Mouse (Mus musculus) thymus, adult 2 months (tissue): ENCODE measurements around the gene Pitx1. TPM values are rescaled to one million over a fixed set of nuclear protein-coding genes. Genes with fewer than 3 reads are reported as not detected.

Source experiments
- DNase-seq: peaks from one replicate; pipeline ENCODE4 v3.0.0; 2021
- H3K27ac ChIP-seq: fragments of 200-500 bp; 2 replicates; pipeline ENCODE4 v1.5.1; 2012; ENCODE audit warnings: low read length, control low read depth; ENCODE audit not compliant: control insufficient read depth, insufficient read depth
- H3K27me3 ChIP-seq: fragments of 200-500 bp; 2 replicates; pipeline ENCODE4 v1.6.1; 2012; ENCODE audit warnings: mild to moderate bottlenecking, low read length, moderate library complexity, mixed read lengths; ENCODE audit not compliant: control insufficient read depth, insufficient read depth
- H3K36me3 ChIP-seq: fragments of 200-500 bp; 2 replicates; pipeline ENCODE4 v1.6.1; 2012; ENCODE audit warnings: mild to moderate bottlenecking, low read length, moderate library complexity; ENCODE audit not compliant: control insufficient read depth, insufficient read depth
- H3K4me1 ChIP-seq: fragments of 200-500 bp; replicated peaks from 2 replicates; pipeline ENCODE4 v1.6.1; 2012; ENCODE audit warnings: low read length; ENCODE audit not compliant: control insufficient read depth, insufficient read depth
- H3K4me3 ChIP-seq: fragments of 200-500 bp; 2 replicates; pipeline ENCODE4 v1.5.1; 2012; ENCODE audit warnings: mild to moderate bottlenecking, low read length, control low read depth, moderate library complexity; ENCODE audit not compliant: control insufficient read depth, insufficient read depth
- CTCF ChIP-seq: fragments of 200-500 bp; IDR thresholded peaks from 2 replicates; pipeline ENCODE4 v1.5.1; 2012; ENCODE audit warnings: mild to moderate bottlenecking, control low read depth, low read length, moderate library complexity, borderline replicate concordance; ENCODE audit not compliant: control insufficient read depth, poor library complexity, insufficient read depth; ENCODE audit errors: extremely low read depth
- POLR2A ChIP-seq: fragments of 200-500 bp; IDR thresholded peaks from 2 replicates; pipeline ENCODE4 v1.6.1; 2012; ENCODE audit warnings: mild to moderate bottlenecking, low read length, control low read depth, moderate library complexity; ENCODE audit not compliant: control insufficient read depth, poor library complexity, insufficient read depth; ENCODE audit errors: extremely low read depth
- WGBS: fragments of 180-500 bp; shearing (Covaris S2); methylation state at CpG from one replicate; pipeline ENCODE4 v1.1.7; 2018; 5-methylcytosine and 5-hydroxymethylcytosine counted together
- polyA plus RNA-seq: library from polyadenylated mRNA; depleted of rRNA; stranded (reverse); fragments of >200 nt; gene quantifications from 2 replicates; pipeline ENCODE4 v1.2.3, GENCODE M21; 2012

The Pitx1 gene
- polyA plus RNA-seq, 1 experiment, result 0.07 TPM

DNA sequence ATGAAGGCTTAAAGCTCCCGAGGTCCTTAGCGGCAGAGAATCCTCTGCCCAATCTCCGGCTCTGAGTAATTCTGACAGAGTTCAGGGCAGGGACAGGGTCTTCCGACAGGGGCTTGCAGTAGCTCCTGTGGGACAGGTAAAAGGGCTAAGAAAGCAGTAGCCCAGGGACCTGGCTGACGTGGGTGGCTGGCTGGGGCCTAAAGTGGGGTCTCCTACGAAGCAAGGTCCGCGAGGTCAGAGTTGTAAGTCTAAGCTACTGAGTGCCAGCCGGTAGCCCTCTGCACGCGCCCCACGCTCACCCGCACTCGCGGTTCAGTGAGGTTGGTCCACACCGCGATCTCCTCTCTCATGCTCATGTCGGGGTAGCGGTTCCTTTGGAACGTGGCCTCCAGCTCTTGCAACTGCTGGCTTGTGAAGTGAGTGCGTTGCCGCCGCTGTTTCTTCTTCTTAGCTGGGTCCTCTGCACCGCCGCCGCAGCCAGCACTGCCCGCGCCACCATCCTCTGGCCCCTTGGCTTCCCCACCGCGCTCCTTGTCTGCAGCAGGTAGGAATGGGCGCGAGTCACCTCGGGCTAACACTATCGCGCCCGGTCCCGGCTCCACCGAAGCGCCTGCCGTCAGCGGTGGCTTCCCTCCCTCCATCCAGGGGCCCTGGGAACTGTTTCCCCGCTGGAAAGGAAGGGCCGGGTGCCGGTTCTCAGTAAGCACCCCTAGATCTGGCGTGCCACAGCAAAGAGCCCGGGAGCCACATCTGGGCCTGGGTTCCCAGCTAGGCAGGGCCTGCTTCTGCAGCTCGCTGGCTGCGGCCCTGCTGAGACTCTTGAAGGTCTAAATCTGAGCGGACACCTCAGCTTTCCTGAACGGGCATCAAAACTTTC lies 7.6 kb downstream of the Pitx1 start:
- 2% methylated on average over 48 of the region's 50 CpGs for WGBS
- Histone ChIP-seq H3K27me3 (peaks cover 37% of the 10 kb centered on the region), H3K27ac (no peak overlapping the region), H3K4me3 (no peak overlapping the region), H3K36me3 (no peaks in the 10 kb centered on the region), H3K4me1 (no peaks in the 10 kb centered on the region)
- TF ChIP-seq CTCF, result no peak
- TF ChIP-seq POLR2A, result no peak
- no peak for DNase-seq

DNA sequence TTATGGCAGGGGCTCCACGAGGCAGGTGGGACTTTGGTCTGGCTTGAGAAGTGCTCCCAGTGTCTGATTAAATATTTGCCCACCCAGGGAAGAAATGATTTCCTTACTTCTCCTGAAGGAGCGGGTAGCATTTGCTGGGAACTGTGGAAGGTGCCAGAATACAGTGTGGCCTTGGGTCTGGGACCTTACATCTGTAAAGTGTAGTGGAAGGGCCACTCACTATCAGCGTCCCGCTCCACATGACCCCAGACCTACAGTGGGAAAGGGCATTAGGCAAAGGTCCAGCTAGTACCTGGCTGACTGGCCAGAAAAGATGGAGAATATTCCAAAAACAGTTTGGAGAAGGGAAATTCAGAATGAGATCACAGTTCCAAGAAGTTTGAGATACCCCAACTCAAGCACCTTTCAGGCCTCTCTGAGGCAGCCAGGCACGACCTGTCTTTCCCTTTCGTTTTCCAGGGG lies 8.3 kb downstream of the Pitx1 start:
- no peaks in the 10 kb centered on the region for H3K36me3 ChIP-seq
- H3K27me3 ChIP-seq, result peaks cover 32% of the 10 kb centered on the region
- H3K4me1 ChIP-seq, result no peaks in the 10 kb centered on the region
- DNase-seq, result no peak
- WGBS, result 13% methylated on average over 6 of the region's 6 CpGs
- no peak overlapping the region for H3K4me3 ChIP-seq
- TF ChIP-seq POLR2A (no peak), CTCF (no peak)
- H3K27ac ChIP-seq, result no peak overlapping the region

DNA sequence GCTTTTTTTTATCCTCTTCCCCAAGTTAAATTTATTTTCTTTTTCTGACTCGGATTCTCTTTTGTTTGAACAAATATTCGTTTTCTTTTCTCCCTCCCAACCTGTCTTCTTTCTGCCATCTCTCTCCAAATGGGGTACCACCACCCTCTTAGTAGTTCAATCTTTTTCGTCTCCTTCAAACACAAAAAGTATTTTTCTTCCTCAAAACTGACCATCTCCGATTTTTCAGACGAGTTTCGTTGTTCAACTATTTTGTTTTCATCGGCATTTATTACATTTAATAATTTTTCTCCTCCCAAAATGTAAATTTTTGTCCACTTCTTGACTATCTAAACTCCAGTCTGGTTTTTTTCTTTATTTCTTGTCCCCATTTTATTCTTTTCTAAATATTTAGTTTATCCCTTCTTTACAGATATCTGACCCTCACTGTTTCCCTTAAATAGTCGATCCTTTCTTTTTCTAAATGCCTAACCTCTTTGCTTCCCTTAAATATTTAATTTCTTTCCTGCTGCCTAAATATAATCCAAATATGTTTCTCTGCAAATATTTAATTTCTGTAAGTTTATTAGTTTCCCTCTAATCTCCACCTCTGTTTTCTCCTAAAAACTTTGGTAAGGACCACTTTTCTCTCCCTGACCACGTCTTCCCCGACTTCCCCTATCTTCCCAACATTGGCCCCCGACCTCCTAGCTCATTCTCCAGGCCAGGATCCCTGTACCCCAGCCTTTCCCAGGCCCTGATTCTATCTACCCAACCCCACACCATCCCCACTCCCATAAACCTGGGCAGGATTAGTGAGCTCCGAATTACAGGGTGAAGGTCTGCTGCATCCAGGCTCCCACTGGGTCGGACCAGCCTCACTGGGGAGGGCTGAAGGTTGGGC lies 9.0 kb downstream of the Pitx1 start:
- Histone ChIP-seq H3K27me3 (peaks cover 29% of the 10 kb centered on the region), H3K36me3 (no peaks in the 10 kb centered on the region), H3K4me3 (no peak overlapping the region), H3K4me1 (no peaks in the 10 kb centered on the region), H3K27ac (no peak overlapping the region)
- DNase-seq, result no peak
- TF ChIP-seq POLR2A (no peak), CTCF (no peak)
- WGBS, result 14% methylated on average over 13 of the region's 13 CpGs

DNA sequence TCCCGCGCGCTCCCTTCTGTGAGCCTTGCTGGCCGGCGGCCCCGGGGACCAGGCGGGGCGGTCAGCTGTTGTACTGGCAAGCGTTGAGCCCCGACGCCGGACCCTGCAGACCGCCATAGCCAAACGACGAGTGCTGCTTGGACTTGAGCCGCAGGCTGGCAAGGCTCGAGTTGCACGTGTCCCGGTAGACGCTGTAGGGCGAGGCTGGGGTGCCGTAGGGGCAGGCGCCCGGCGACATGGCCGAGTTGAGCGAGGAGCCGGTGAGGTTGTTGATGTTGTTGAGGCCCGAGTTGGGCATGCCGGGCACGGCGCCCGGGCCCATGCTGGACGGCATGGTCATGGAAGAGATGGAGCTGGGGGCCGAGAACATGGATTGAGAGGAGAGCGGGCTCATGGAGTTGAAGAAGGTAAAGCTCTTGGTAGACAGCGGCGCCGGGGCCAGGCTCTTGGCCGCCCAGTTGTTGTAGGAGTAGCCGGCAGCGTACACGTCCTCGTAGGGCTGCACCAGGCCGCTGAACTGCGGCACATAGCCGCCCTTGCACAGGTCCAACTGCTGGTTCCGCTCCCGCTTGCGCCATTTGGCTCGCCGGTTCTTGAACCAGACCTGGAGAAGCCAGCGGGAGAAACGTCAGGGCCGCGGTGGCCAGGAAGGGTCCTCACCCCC lies 9.9 kb downstream of the Pitx1 start:
- TF ChIP-seq CTCF, result no peak
- no peak for TF ChIP-seq POLR2A
- DNase-seq, result no peak
- Histone ChIP-seq H3K27ac (no peak overlapping the region), H3K27me3 (peaks cover 25% of the 10 kb centered on the region), H3K4me1 (no peaks in the 10 kb centered on the region), H3K36me3 (no peaks in the 10 kb centered on the region), H3K4me3 (no peak overlapping the region)
- WGBS, result 11% methylated on average over 56 of the region's 56 CpGs

DNA sequence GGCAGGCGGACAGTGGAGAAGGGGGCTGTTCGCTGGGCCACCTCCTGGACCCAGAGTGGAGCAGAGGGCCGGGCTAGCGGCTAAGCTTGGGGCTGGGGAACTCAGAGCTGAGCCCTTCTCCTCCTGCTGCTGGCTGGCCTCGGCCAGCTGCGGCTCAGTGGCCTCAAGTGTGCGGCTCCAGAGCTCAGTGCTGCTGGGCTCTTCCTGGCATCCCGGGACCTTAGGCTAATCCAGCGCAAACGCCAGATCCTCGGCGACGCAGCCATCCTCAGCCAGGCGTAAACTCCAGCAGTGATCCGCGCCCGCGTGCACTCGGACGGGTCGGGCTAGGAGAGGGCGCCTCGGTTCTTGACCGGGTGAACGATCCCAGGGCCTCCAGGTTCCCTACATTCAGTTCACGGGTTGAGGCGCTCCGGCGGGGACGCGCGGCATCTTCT lies 10.7 kb downstream of the Pitx1 start:
- H3K4me3 ChIP-seq, result no peak overlapping the region
- TF ChIP-seq POLR2A (no peak), CTCF (no peak)
- H3K27me3 ChIP-seq, result peaks cover 22% of the 10 kb centered on the region
- no peak overlapping the region for H3K27ac ChIP-seq
- WGBS, result 14% methylated on average over 32 of the region's 32 CpGs
- no peak for DNase-seq
- H3K4me1 ChIP-seq, result no peaks in the 10 kb centered on the region
- H3K36me3 ChIP-seq, result no peaks in the 10 kb centered on the region

DNA sequence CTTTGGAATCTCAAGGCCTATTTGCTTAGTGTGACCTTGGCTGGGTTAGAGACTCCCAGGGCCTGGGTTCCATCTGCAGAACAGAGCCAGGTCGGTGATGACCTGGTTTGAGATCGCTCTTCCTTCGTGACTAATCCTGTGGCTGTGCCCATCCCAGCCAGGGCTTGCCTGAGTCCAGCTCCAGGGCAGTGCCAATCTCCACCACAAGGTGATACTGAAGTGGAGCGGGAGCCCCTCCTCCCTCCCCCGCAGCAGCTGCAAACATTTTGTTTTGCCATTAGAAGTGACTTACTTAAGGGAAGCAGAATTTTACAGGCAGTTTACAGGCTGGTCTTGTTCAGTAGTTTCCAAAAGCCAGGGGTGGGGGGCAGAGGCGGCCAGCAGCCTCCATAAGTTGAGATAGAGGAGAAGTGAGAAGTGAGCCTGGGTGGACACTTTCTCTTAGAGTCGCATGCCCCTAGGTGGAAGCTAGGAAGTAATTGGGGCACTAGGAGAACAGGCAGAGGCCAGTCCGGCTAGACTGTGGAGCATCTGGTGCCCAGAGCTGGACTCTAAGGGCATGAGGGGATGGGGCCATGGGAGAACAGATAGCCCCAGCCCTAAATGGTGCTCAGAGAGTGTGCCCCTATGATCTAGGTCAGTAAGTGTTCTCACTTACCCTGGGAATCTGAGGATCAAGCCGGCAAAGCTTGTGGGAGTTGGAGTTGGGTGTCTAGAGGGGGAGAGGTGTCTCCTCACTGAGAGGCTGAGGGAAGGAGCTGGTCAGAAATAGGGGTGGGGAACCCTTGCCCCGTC lies 11.6 kb downstream of the Pitx1 start:
- H3K4me1 ChIP-seq, result no peaks in the 10 kb centered on the region
- H3K4me3 ChIP-seq, result no peak overlapping the region
- 29% methylated on average over 10 of the region's 10 CpGs for WGBS
- no peak for TF ChIP-seq CTCF
- no peak for TF ChIP-seq POLR2A
- no peaks in the 10 kb centered on the region for H3K36me3 ChIP-seq
- no peak overlapping the region for H3K27ac ChIP-seq
- no peak for DNase-seq
- H3K27me3 ChIP-seq, result peaks cover 22% of the 10 kb centered on the region
